Mouse (Mus musculus) CD4-positive helper T cell, adult 2 months (primary cell): Measurements from ENCODE around the gene Mxd4.

Source experiments
- DNase-seq: peaks from one replicate; pipeline ENCODE4 v3.0.0-alpha.2; 2012; ENCODE audit warnings: low read depth, missing footprints, low spot score

The Mxd4 gene

GRCm38 (mm10) chr5:34187601-34188316, at the start of gene Mxd4:
Gene Mxd4 (minus strand): TSS chr5:34187720.
- peak; percentile 99 for DNase-seq

DNA sequence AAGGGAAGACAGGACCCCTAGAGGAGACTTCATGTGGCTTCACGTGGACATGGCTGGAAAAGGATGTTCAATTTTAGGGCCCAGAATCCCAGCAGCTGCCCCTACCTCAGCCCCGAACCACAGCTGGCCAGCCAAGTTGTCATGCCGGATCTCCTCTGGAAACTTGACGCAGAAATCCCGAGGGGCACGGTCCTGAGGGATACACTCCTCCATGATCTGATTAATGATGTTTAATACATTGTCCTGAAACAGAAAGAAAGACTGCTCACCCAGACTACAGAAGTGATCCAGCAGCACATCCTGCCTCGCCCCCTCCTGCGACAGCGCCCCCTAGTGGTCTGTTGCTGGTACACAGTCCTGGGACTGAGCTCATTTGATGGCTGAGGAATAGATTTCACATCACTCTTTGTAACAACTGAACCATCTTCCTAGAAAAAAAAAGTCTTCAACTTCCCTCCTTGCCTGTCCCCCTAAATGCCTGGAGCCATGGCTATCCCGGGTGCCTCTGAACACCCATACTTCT, 48.4 kb upstream of the Mxd4 start:
- DNase-seq = peak; percentile 70

DNA sequence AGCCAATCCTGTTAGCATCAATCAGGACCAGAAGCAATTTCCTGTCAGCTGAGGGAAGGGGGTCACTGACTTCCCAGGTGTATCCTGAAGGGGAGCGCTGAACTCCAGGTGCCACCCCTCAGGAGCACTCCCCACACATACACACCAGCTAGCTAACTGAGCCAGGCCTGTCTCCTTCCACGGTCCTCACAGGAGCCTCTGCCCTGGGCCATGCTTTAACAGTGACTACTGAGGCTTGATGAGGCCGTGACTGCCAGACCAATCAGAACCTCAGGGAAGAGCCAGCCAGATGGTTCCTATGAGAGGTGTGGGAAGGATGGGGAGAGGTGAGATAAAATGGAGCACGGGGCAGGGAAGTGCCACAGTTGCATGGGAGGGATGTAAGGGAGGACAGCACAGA, 47.5 kb upstream of the Mxd4 start:
- DNase-seq = no peak

DNA sequence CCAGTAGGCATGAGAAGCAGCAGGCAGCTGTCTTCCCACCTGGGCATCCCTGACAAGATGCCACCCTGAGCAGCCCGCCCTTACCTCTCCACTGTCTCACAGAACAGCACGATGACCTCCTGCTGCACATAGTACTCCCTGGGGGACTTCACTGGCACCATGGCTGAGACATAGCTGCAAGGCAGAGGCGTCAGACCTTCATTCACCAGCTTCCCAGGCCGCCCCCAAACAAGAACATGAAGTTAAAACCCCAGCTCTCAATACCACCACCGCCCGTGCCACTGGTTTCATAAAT, 45.6 kb upstream of the Mxd4 start:
- no peak for DNase-seq

DNA sequence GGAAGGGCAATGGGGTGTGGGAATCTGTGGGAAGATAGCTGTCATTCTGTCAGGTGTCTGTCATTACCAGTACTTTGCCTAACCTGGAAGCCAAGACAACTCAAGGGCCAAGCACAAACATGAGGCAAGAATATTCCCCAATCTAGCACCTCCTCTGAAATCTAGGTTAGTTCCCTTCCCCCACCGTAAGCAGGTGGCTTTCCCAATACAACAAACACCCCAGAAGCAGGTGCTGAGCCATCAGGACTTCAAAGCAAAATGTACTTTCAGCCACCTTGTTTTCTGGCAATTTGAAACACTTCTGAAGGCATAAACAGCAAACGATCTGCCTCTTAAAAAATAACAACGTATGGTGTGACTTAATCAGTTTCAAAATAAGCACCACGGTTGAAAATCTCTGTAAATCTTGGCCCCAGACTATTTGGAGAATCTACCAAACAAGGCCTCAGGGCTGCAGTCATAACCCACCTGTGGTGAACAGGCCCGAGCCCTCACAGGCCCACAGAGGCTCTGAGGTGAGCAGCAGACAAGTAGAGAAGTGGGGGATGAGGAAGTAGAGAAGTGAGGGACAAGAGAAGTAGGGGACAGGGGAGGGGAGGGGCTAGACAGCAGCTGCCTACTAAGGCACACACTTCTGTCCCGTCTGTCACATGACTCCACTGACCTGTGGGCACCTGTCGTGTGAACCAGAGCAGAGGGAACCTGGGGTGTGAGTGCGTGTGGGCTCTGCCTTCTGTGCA, 45.1 kb upstream of the Mxd4 start:
- peak; percentile 26 for DNase-seq

DNA sequence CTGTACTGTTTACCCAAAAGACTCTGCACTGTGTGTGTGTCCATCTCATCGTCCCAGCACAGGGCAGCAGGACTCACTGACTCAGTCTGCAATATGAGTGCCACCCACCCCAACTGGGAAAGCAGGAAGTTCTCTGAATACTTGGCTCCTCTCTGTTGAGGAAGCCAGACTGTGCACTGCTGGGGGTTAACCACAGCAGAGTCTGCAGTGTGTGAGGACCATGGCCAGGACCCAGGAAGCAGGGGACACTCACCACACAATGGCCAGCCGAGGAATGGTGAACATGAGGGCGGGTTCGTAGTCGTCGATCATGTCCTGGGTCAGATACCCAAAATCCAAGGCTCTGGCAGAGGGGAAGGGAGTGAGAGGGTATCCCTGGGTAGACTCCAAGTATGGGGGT, 44.4 kb upstream of the Mxd4 start:
- DNase-seq = no peak

DNA sequence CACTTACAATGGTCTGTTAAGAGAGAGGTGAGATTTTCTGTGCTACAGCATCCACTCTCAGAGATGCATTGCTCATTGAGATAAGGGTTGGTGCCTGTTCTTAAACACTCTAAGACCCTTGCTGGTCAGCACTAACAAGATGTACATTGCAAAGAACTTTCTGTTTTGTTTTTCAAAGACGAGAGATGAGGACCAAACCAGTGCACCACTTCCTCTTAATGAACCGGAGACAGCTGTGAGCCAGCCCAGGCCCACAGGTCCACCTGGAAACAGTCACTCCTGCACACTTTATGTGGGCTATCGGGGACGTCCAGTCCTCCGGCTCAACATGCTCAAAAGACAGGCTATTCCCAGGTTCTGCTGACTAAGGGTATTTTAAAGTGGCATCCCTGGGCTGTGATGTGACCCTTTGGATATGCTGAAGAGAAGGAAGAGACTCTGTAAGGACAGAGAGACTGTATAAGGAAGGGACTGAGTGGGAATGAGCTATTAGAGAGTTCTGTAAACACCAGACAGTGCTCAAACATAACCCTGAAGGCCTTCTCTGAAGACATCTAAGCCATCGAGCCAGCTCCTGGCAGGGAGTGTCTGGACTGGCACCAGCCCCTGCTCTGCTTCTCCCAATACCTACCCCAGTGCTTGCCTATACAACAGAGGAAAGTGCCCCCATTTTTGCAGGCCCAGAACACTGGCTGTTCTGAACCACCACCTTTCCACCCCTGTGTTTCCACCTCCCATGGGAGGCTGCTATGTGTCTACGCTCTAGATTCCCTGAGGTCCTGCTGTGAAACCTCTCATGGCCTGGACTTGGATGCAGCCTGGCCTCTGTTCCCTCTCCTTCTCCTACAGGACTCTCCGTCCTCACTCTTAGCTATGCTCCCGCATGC, 43.3 kb upstream of the Mxd4 start:
- no peak for DNase-seq

DNA sequence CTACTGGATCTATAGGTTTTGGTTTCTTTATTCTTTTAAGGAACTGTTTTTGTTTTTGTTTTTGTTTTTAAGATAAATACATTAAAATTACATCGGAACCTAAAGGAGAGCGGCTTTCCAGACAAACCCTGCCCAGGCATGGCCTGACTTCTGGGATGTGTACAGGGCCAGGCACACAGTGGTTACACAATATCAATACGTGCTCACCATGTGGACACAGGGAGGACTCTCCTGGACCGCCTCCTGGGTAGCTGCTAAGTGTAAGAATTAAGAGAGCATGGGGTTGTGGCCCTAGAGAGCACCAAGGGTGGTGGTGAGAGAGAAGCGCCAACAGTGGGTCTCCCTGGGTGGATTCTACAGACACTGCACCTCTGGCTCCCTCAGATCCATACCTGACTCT, 42.0 kb upstream of the Mxd4 start:
- DNase-seq = no peak

DNA sequence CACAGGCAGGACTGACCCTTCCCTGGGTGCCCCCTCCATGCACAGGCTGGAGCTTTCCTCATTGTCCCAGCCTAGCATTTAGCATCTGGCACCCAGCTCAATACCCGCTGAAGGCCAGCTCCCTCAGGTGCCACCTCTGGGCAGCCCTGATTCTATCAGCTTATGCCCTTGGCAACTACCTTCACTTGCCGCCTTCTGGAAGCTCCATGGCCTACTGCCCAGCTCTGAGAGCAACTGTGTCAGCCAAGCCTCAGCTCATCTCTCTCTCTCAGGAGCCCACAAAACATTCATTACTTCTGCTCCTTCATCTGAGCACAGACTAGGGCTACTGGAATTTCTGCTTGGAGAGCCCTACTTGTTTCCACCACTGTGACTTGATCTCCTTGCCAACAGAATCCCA, 38.0 kb upstream of the Mxd4 start:
- no peak for DNase-seq

DNA sequence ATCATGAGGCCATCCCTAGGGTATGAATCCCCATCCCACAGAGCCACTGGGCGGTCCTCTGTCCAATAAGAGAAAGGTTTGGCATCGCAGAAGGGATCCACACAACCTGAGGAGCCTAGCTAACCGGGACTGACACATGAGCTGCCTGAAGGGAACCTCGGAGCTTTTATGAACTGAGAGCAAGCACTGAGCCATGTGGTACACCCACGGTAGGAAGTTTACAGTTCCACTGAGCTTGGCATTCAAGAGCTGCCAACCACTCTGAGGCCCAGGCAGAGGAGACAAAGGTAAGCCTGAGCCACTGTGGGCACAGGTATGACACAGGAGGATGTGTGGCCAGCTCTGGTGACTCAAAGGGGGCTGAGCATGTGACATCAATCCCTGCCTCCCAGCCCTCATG, 37.0 kb upstream of the Mxd4 start:
- no peak for DNase-seq

- no peak for DNase-seq
These were observed 32.5 kb upstream of the Mxd4 start for GRCm38 (mm10) chr5:34220001-34220400.

- DNase-seq = no peak
These were observed 31.2 kb upstream of the Mxd4 start for GRCm38 (mm10) chr5:34218672-34219071.

- no peak for DNase-seq
These were observed 30.2 kb upstream of the Mxd4 start for GRCm38 (mm10) chr5:34217756-34218155.

- DNase-seq = no peak
These were observed 28.5 kb upstream of the Mxd4 start for GRCm38 (mm10) chr5:34216025-34216424.

GRCm38 (mm10) chr5:34213659-34214058, 26.1 kb upstream of the Mxd4 start:
- no peak for DNase-seq

- DNase-seq = peak; percentile 83
These were observed 22.8 kb upstream of the Mxd4 start for GRCm38 (mm10) chr5:34210279-34210678.

DNA sequence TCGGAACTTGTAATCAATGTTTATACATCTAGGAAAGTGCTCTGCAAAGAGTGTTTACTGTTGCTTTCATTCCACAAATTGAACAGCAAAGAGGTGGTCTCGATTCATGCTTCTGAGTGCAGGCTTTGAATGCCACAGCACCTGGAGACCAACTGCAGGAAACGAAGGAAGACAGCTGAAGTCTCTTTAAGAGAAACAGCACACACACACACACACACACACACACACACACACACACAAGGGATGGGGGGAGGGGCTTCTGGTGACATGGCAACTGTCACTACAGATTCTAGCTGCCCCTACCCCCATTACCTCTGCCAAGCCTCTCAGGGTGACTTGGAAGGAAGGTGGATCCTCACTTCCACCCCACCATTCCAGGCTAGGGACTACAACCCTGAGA, 20.0 kb upstream of the Mxd4 start:
- peak; percentile 49 for DNase-seq

DNA sequence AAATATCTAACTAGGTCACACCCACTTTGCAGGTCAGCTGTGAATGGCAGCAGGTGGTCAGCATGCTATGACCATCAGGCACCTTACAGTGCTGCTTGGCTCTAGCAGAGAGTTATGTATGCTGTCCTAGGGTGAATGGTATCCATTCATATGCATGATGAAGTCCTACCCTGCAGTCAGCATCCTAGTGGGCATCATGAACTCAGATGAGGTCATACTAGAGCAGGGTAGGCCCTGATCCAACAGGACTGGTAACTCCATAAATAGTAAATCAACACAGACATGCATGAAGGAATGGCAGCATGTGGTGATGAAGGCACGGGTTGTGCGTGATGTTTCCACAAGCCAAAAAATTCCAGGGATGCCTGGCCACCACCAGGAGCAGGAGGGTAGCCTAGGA, 18.3 kb upstream of the Mxd4 start:
- DNase-seq = no peak

DNA sequence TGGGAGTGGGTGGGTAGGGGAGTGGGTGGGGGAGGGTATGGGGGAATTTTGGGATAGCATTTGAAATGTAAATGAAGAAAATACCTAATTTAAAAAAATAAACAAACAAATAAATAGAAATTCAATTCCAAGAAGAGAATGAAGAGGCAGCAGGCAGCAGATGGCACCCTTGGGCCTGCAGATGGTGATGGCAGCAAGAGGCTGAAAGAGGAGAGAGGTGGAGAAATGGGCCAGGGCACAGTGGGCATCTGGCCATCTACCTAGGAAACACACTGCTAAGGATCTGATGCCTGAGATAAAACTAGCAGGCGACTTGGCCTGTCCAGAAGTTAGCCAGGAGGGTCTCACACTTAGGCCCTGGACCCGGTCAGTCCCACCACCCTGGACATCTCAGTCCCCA, 17.4 kb upstream of the Mxd4 start:
- no peak for DNase-seq

DNA sequence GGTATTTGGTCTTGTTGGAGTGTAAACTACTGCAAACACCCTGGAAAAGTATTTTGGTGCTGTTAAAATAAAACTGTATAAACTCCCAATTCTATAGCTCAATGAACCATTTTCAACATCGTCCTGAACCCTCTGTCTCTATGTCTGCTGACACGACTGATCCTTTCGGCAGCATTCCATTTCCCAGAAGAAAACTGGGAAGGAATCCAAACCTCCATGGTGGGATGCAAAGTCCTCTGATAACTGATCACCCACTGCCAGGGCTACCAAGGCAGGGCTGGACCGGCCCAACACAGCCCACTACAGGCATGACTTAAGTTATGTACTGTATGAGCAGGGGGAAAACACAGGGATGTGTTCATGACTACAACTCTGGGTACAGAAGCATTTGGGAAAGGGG, 14.5 kb upstream of the Mxd4 start:
- no peak for DNase-seq

- peak; percentile 38 for DNase-seq
These were observed 13.9 kb upstream of the Mxd4 start for GRCm38 (mm10) chr5:34201396-34201795.

- peak; percentile 70 for DNase-seq
These were observed 11.1 kb upstream of the Mxd4 start for GRCm38 (mm10) chr5:34198615-34199014.
